Mouse (Mus musculus) lung, adult 2 months (tissue): ENCODE results near the gene Taf4.

ENCODE experiments used
- CTCF ChIP-seq: fragments of 200-500 bp; IDR thresholded peaks from 2 replicates; pipeline ENCODE4 v1.5.1; 2011; ENCODE audit warnings: mild to moderate bottlenecking, low read length, control low read depth; ENCODE audit not compliant: insufficient read depth
- POLR2A ChIP-seq: fragments of 200-500 bp; IDR thresholded peaks from 2 replicates; pipeline ENCODE4 v1.6.1; 2011; ENCODE audit warnings: low read depth, mild to moderate bottlenecking, control low read depth, low read length, borderline replicate concordance; ENCODE audit errors: extremely low read depth

DNA sequence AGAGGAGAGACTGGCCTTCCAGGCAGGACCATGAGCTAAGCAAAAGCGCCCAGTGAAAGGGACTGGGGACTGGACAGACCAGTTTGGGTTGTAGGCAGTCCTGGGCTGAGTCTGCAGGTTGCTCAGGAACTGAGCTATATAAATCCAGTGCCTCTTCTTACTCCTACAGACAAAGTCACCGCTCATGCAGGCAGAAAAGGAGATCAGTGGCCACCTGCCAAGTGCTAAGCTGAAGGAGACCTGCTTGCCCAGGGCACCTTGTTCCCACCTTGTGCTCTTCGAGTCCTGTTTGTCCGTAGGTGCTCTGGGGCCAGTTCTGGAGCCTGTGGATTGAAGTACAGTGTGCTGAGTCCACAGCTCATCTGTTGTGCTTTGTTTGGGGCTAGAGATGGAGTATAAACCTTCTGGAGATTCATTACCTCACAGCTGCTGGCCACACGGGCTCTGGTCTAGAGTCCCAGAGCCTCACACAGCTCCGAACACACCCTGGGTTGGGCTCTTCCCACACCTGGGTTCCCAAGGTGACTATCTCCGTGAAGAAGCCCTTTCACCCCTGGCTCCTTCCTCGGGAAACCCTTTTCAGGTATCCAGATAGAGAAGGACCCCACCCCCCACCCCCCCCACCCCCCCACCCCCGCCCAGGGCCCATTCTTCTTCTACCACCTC is 30.0 kb upstream of the Taf4 start:
- TF ChIP-seq CTCF (no peak), POLR2A (no peak)
